Mouse (Mus musculus) hindbrain, embryonic 16.5 days (tissue): ENCODE measurements around the gene Tecpr2. TPM values are rescaled to one million over a fixed set of nuclear protein-coding genes. Genes with fewer than 3 reads are reported as not detected.

ENCODE experiments used
- ATAC-seq: fragments of 200-750 bp; cut with Nextera tagmentation; 2 replicates; pipeline ENCODE4 v1.8.0; 2017; ENCODE audit warnings: moderate TSS enrichment, moderate library complexity
- H3K27ac ChIP-seq: fragments of 300-500 bp; sonication (generic); 2 replicates; pipeline ENCODE4 v1.5.1; 2014; ENCODE audit warnings: low read depth, mild to moderate bottlenecking, control low read depth, low read length, moderate library complexity
- H3K27me3 ChIP-seq: fragments of 300-500 bp; sonication (generic); replicated peaks from 2 replicates; pipeline ENCODE4 v1.6.1; 2014; ENCODE audit warnings: low read length; ENCODE audit not compliant: control insufficient read depth, insufficient read depth
- H3K36me3 ChIP-seq: fragments of 300-500 bp; sonication (generic); 2 replicates; pipeline ENCODE4 v1.6.1; 2014; ENCODE audit warnings: mild to moderate bottlenecking, low read length, moderate library complexity, mixed read lengths; ENCODE audit not compliant: control insufficient read depth, insufficient read depth
- H3K4me1 ChIP-seq: fragments of 300-500 bp; sonication (generic); 2 replicates; pipeline ENCODE4 v1.6.1; 2014; ENCODE audit warnings: low read depth, low read length; ENCODE audit not compliant: control insufficient read depth, insufficient read depth
- H3K4me2 ChIP-seq: fragments of 300-500 bp; sonication (generic); 2 replicates; pipeline ENCODE4 v1.6.1; 2014; ENCODE audit warnings: mild to moderate bottlenecking, low read length, control low read depth, moderate library complexity
- H3K4me3 ChIP-seq: fragments of 300-500 bp; sonication (generic); 2 replicates; pipeline ENCODE4 v1.5.1; 2014; ENCODE audit warnings: mild to moderate bottlenecking, low read length, control low read depth, moderate library complexity
- H3K9ac ChIP-seq: fragments of 300-500 bp; sonication (generic); 2 replicates; pipeline ENCODE4 v1.6.1; 2014; ENCODE audit warnings: low read depth, mild to moderate bottlenecking, control low read depth, low read length, moderate library complexity
- H3K9me3 ChIP-seq: fragments of 300-500 bp; sonication (generic); 2 replicates; pipeline ENCODE4 v1.6.1; 2014; ENCODE audit warnings: mild to moderate bottlenecking, low read length, moderate library complexity; ENCODE audit not compliant: control insufficient read depth
- WGBS: fragments of 180-500 bp; shearing (Covaris S2); extraction: QIAGEN DNeasy Blood & Tissue Kit; methylation state at CpG from one replicate; pipeline ENCODE4 v1.1.7; 2014; 5-methylcytosine and 5-hydroxymethylcytosine counted together
- polyA plus RNA-seq: library from polyadenylated mRNA; unstranded; fragments of >200 nt; fragmentation: Nextera tagmentation; extraction: Ambion mirVana; gene quantifications from 2 replicates; pipeline ENCODE4 v1.2.1, GENCODE M21; 2015

Tecpr2 gene
- polyA plus RNA-seq, 1 experiment from 2014 or later, result 5.3 TPM

DNA sequence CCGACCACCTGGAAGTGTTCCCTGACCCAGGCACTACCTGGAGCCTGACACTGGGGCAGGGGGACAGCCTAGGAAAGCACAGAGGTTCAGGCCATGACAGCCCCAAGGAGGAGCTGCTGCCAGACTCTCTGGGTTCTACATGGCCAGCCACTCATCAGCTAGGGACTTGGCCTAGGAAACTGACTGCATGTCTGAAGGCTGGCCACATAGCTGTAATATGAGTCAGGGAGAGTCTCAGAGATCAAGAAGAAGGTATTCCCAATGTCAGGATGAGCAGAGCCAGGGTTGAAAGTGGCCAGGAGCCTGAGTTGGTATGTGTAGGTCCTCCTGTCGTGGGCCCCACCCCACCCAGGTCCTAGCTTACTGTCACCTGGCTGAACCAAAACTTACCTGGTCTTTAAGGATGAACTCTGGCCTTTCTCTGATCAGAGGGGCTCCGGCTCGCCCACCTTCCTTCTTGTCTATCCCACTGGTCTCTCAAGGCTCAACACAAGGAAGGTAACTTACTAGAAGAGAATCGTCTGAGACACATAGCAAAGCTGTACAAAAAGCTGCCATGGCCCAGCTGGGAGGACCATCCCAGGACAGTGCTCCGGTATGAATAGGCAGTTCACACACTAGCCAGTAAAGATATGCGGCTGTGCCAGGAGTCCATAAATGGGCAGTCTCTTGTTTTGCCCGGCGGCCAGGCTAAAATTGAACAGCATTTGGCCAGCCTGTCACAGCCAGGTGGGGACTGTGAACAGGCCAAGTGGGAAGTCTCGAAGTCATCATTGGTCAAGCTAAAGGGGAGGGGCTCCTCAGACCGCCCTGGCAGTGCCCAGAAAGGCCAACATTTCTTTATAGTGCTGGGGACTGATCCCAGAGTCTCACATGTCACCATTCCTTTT lies 97.7 kb downstream of the Tecpr2 start:
- Histone ChIP-seq H3K27ac (no peak overlapping the region), H3K27me3 (no peaks in the 10 kb centered on the region), H3K4me3 (no peak overlapping the region), H3K4me2 (no peak overlapping the region), H3K36me3 (no peaks in the 10 kb centered on the region), H3K4me1 (peaks cover 2% of the 10 kb centered on the region; the same call in 1 of the 2 replicates), H3K9ac (no peak overlapping the region), H3K9me3 (no peaks in the 10 kb centered on the region)
- 80% methylated on average over 11 of the region's 11 CpGs for WGBS
- ATAC-seq, result no peak

- no peak overlapping the region for H3K9ac ChIP-seq
- no peak for ATAC-seq
- no peak overlapping the region for H3K4me2 ChIP-seq
- no peaks in the 10 kb centered on the region for H3K36me3 ChIP-seq
- 97% methylated on average over 3 of the region's 3 CpGs for WGBS
- H3K27me3 ChIP-seq, result no peaks in the 10 kb centered on the region
- no peak overlapping the region for H3K27ac ChIP-seq
- peaks cover 4% of the 10 kb centered on the region; the same call in 1 of the 2 replicates for H3K4me1 ChIP-seq
- H3K9me3 ChIP-seq, result no peaks in the 10 kb centered on the region
- no peak overlapping the region for H3K4me3 ChIP-seq
Observed at GRCm38 (mm10) chr12:110989409-110989808, 100.3 kb downstream of the Tecpr2 start.

DNA sequence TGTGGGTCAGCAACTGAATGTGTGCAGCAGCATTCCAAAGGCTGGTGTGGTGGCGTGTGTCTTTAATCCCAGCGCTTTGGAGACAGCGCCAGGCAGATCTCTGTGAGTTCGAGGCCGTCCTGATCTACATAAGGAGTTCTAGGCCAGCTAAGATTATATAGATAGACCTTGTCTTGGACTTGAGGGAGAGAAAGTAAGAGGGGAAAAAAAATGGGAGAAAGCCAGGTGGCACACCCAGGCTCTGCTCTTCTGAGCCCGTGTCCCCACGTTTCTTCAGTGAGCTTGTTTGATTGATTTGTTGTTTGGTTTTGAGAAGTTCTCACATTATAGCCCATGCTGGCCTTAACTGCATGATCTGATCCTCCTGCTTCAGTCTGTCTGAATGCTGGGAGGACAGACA lies 101.4 kb downstream of the Tecpr2 start:
- ATAC-seq, result no peak
- Histone ChIP-seq H3K9me3 (no peaks in the 10 kb centered on the region), H3K36me3 (no peaks in the 10 kb centered on the region)

GRCm38 (mm10) chr12:110991361-110992127 lies 102.5 kb downstream of the Tecpr2 start:
- Histone ChIP-seq H3K4me3 (peak overlapping the region; percentile 53), H3K27ac (0 out of 2 replicates have a peak overlapping the region, but pooled peaks have one; percentile 44), H3K4me1 (peaks cover 4% of the 10 kb centered on the region; the same call in 1 of the 2 replicates), H3K27me3 (no peaks in the 10 kb centered on the region), H3K9ac (peak overlapping the region; percentile 74), H3K36me3 (no peaks in the 10 kb centered on the region), H3K9me3 (no peaks in the 10 kb centered on the region), H3K4me2 (peak overlapping the region; percentile 71)
- peak; percentile 88 for ATAC-seq
- 4% methylated on average over 23 of the region's 23 CpGs for WGBS

More for the DNA sequence above, 101.4 kb downstream of the Tecpr2 start:
- Histone ChIP-seq H3K4me3 (no peak overlapping the region), H3K27ac (no peak overlapping the region), H3K9ac (no peak overlapping the region), H3K27me3 (no peaks in the 10 kb centered on the region), H3K4me2 (no peak overlapping the region), H3K4me1 (peaks cover 4% of the 10 kb centered on the region; the same call in 1 of the 2 replicates)
- 92% methylated on average over 7 of the region's 7 CpGs for WGBS

DNA sequence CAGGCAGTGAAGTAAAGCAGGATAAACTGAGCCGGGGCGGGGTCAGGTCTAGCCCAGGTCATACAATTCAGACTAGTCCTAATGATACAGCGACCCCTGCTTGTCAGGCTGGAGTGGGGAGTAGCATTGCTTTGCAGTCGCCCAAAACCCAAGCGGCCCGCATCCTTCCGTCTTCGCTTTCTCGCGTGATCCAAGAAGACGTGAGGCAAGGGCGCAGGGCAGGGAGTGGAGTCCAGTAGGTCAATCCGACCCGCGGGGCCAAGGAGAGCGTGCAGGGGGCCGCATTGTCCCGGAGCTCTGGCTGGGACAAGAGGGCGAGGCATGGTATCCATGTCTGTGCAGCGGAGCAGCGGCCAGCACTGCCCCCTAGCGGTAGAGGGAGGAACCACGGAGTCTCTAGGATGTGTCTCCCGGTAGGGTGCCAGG lies 103.1 kb downstream of the Tecpr2 start:
- Histone ChIP-seq H3K27ac (peak overlapping the region; percentile 44; the same call in 1 of the 2 replicates), H3K9me3 (no peaks in the 10 kb centered on the region), H3K27me3 (no peaks in the 10 kb centered on the region), H3K4me3 (peak overlapping the region; percentile 53), H3K9ac (peak overlapping the region; percentile 74), H3K4me1 (peaks cover 4% of the 10 kb centered on the region; the same call in 1 of the 2 replicates), H3K36me3 (no peaks in the 10 kb centered on the region), H3K4me2 (peak overlapping the region; percentile 71)
- ATAC-seq, result peak; percentile 91
- WGBS, result under 1% methylated on average over 21 of the region's 24 CpGs

- H3K4me3 ChIP-seq, result no peak overlapping the region
- H3K9me3 ChIP-seq, result no peaks in the 10 kb centered on the region
- 83% methylated on average over 12 of the region's 12 CpGs for WGBS
- H3K36me3 ChIP-seq, result no peaks in the 10 kb centered on the region
- H3K4me2 ChIP-seq, result no peak overlapping the region
- no peaks in the 10 kb centered on the region for H3K27me3 ChIP-seq
- peak; percentile 3; the same call in 1 of the 2 replicates for ATAC-seq
- peaks cover 4% of the 10 kb centered on the region; the same call in 1 of the 2 replicates for H3K4me1 ChIP-seq
- no peak overlapping the region for H3K27ac ChIP-seq
- H3K9ac ChIP-seq, result no peak overlapping the region; the same call in 1 of the 2 replicates
Observed at GRCm38 (mm10) chr12:110992771-110993170, 103.7 kb downstream of the Tecpr2 start.

DNA sequence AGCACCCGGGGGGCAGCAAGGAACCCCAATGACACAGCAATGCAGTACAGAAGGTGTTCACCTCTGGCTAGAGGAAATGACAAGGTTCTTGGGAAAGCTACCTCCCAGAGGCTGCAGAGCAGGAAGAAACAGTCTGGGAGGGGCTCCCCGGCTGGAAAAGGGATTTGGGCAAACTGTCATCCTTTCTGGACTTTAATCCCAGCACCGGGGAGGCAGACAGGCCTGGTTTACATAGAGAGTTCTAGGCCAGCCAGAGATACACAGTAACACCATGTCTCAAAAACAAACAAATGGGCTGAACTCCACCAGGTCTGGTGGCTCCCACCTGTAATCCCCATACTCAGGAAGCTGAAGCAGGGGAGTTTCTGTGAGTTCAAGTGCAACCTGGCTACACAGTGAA lies 104.2 kb downstream of the Tecpr2 start:
- H3K4me1 ChIP-seq, result peaks cover 4% of the 10 kb centered on the region; the same call in 1 of the 2 replicates
- H3K27me3 ChIP-seq, result no peaks in the 10 kb centered on the region
- H3K36me3 ChIP-seq, result no peaks in the 10 kb centered on the region
- 100% methylated on average over 3 of the region's 3 CpGs for WGBS
- H3K9me3 ChIP-seq, result no peaks in the 10 kb centered on the region
- no peak overlapping the region for H3K9ac ChIP-seq
- ATAC-seq, result no peak
- H3K27ac ChIP-seq, result no peak overlapping the region
- H3K4me2 ChIP-seq, result no peak overlapping the region
- no peak overlapping the region for H3K4me3 ChIP-seq

- ATAC-seq, result no peak
- Histone ChIP-seq H3K4me2 (no peak overlapping the region), H3K27me3 (no peaks in the 10 kb centered on the region), H3K9ac (no peak overlapping the region), H3K4me3 (no peak overlapping the region), H3K36me3 (no peaks in the 10 kb centered on the region), H3K27ac (no peak overlapping the region), H3K4me1 (peaks cover 4% of the 10 kb centered on the region; the same call in 1 of the 2 replicates), H3K9me3 (0 out of 2 replicates have a peak, but pooled peaks cover 2% of the 10 kb centered on the region)
- 32% methylated on average over 12 of the region's 12 CpGs for WGBS
Observed at GRCm38 (mm10) chr12:110994666-110995065, 105.6 kb downstream of the Tecpr2 start.

- Histone ChIP-seq H3K4me3 (no peak overlapping the region), H3K27ac (no peak overlapping the region), H3K9me3 (0 out of 2 replicates have a peak, but pooled peaks cover 2% of the 10 kb centered on the region), H3K36me3 (no peaks in the 10 kb centered on the region), H3K27me3 (no peaks in the 10 kb centered on the region), H3K9ac (no peak overlapping the region), H3K4me1 (no peaks in the 10 kb centered on the region), H3K4me2 (no peak overlapping the region)
- no peak for ATAC-seq
- WGBS, result 98% methylated on average over 11 of the region's 11 CpGs
Observed at GRCm38 (mm10) chr12:110998092-110998491, 109.0 kb downstream of the Tecpr2 start.
